Mouse (Mus musculus): Measurements from ENCODE around the gene Phf6. TPM values are rescaled to one million over a fixed set of nuclear protein-coding genes. Genes with fewer than 3 reads are reported as not detected.
"Not testable (repeated sequence)": the region's sequence is repeated elsewhere in the genome, so short reads cannot be mapped to it uniquely, and the experiment has no call there.

The Phf6 gene
- total and polyA plus RNA-seq, 3 experiments = 15.8 to 44.9 (median 18.7) TPM

GRCm38 (mm10) chrX:53004887-53005286 lies 92.8 kb downstream of the Phf6 start:
- not testable (repeated sequence) for H3K4me3 ChIP-seq (ENCODE audit: control insufficient read depth in 1 of 2, insufficient read depth in 1 of 2, low read depth in 2 of 2, low read length in 2 of 2); H3K9me3 ChIP-seq (replicated peaks; ENCODE audit: insufficient read depth, low read length); H3K4me1 ChIP-seq (ENCODE audit: control insufficient read depth in 1 of 2, insufficient read depth in 2 of 2, low read length in 2 of 2); H3K9ac ChIP-seq (ENCODE audit: control insufficient read depth, low read depth, low read length, poor library complexity, severe bottlenecking); H3K36me3 ChIP-seq (ENCODE audit: control insufficient read depth in 1 of 2, insufficient read depth in 2 of 2, low read length in 2 of 2); H3K27ac ChIP-seq (ENCODE audit: control insufficient read depth, low read depth, low read length); H3K79me2 ChIP-seq (ENCODE audit: control insufficient read depth, insufficient read depth, low read length, poor library complexity); H3K27me3 ChIP-seq (ENCODE audit: control insufficient read depth in 1 of 2, insufficient read depth in 2 of 2, low read length in 2 of 2)
- TF ChIP-seq MYC (IDR thresholded peaks at IDR 0.05; ENCODE audit: low read depth, low read length) = peak; percentile 44; the same call in 1 of the 2 replicates
- TF ChIP-seq CTCF (IDR thresholded peaks at IDR 0.05 in 2 of 3, conservative IDR thresholded peaks at IDR 0.05 in 1 of 3; ENCODE audit: control insufficient read depth in 1 of 3, insufficient read depth in 1 of 3, low read depth in 2 of 3, low read length in 3 of 3, poor library complexity in 1 of 3, severe bottlenecking in 1 of 3) = peak; percentile 1 to 51 (median 11); a peak in 2 of 6 replicates
- peak; percentile 62 for DNase-seq (ENCODE audit: low read depth, low spot score)

- H3K4me1 ChIP-seq (ENCODE audit: control insufficient read depth in 1 of 2, insufficient read depth in 2 of 2, low read length in 2 of 2) = no peaks in the 10 kb centered on the region; a peak in 1 of 4 replicates
- peaks cover 0 to 6% of the 10 kb centered on the region in 2 experiments; a peak in 2 of 4 replicates for H3K36me3 ChIP-seq (ENCODE audit: control insufficient read depth in 1 of 2, insufficient read depth in 2 of 2, low read length in 2 of 2)
- no peak overlapping the region for H3K9ac ChIP-seq (ENCODE audit: control insufficient read depth, low read depth, low read length, poor library complexity, severe bottlenecking)
Measured at GRCm38 (mm10) chrX:53006062-53006461, 94.0 kb downstream of the Phf6 start.

More at GRCm38 (mm10) chrX:53006062-53006461, 94.0 kb downstream of the Phf6 start:
- Histone ChIP-seq H3K79me2 (ENCODE audit: control insufficient read depth, insufficient read depth, low read length, poor library complexity) (no peaks in the 10 kb centered on the region), H3K4me3 (ENCODE audit: control insufficient read depth in 1 of 2, insufficient read depth in 1 of 2, low read depth in 2 of 2, low read length in 2 of 2) (no peak overlapping the region), H3K9me3 (replicated peaks; ENCODE audit: insufficient read depth, low read length) (no peaks in the 10 kb centered on the region), H3K27ac (ENCODE audit: control insufficient read depth, low read depth, low read length) (no peak overlapping the region), H3K27me3 (ENCODE audit: control insufficient read depth in 1 of 2, insufficient read depth in 2 of 2, low read length in 2 of 2) (no peaks in the 10 kb centered on the region)
- DNase-seq (ENCODE audit: low read depth, low spot score) = peak; percentile 84
- no peak for TF ChIP-seq POLR2AphosphoS2 (IDR thresholded peaks at IDR 0.05; ENCODE audit: low read length)
- TF ChIP-seq CTCF (IDR thresholded peaks at IDR 0.05 in 2 of 3, conservative IDR thresholded peaks at IDR 0.05 in 1 of 3; ENCODE audit: control insufficient read depth in 1 of 3, insufficient read depth in 1 of 3, low read depth in 2 of 3, low read length in 3 of 3, poor library complexity in 1 of 3, severe bottlenecking in 1 of 3) = peak in 2 of 3 experiments; percentile 66 to 75; a peak in 4 of 6 replicates
- TF ChIP-seq SMC3 (IDR thresholded peaks at IDR 0.05; ENCODE audit: low read depth, low read length) = peak; percentile 41
- TF ChIP-seq RAD21 (IDR thresholded peaks at IDR 0.05; ENCODE audit: low read depth, low read length) = peak; percentile 55
- 0 out of 2 replicates have a peak, but pooled peaks have one; percentile 23 for TF ChIP-seq ELF1 (IDR thresholded peaks at IDR 0.05; ENCODE audit: low read depth, low read length)

Other genes starting within 250 kb of the Phf6 start
- gene Ccdc160, start 121.1 kb upstream of the Phf6 start, total RNA-seq (2012; rRNA removed) = not detected in 2 replicates
- gene Ccdc160, start 121.1 kb upstream of the Phf6 start, polyA plus RNA-seq (2012; ENCODE audit: insufficient read depth in 1 of 2, insufficient read length in 2 of 2, low read depth in 1 of 2, low replicate concordance in 2 of 2, missing spikeins in 1 of 2) = not detected
- gene Hprt, start 75.9 kb downstream of the Phf6 start, total RNA-seq (2012; rRNA removed) = 117 and 145 TPM in 2 replicates
- gene Hprt, start 75.9 kb downstream of the Phf6 start, polyA plus RNA-seq (2012; ENCODE audit: insufficient read depth in 1 of 2, insufficient read length in 2 of 2, low read depth in 1 of 2, low replicate concordance in 2 of 2, missing spikeins in 1 of 2) = 100 to 1,000 TPM in 1 of 2 experiments, not detected in 1; 113 TPM